Mouse (Mus musculus) liver, embryonic 16.5 days (tissue): ENCODE measurements at regions not wholly inside any gene's neighbourhood (a gene's known extent, or its start where the extent isn't known, plus 50 kb on each side); places are given as distances from the start of the nearest gene placed in this dataset.

Source experiments
- ATAC-seq: fragments of 200-750 bp; cut with Nextera tagmentation; 2 replicates; pipeline ENCODE4 v1.8.0; 2017; ENCODE audit warnings: low read depth, mild to moderate bottlenecking, moderate number of reproducible peaks, moderate library complexity
- H3K27ac ChIP-seq: fragments of 300-500 bp; sonication (generic); 2 replicates; pipeline ENCODE4 v1.5.1; 2014; ENCODE audit warnings: mild to moderate bottlenecking, low read length
- H3K27me3 ChIP-seq: fragments of 300-500 bp; sonication (generic); 2 replicates; pipeline ENCODE4 v1.6.1; 2014; ENCODE audit warnings: low read depth, low read length, mixed read lengths; ENCODE audit not compliant: control insufficient read depth, insufficient read depth
- H3K36me3 ChIP-seq: fragments of 300-500 bp; sonication (generic); 2 replicates; pipeline ENCODE4 v1.6.1; 2014; ENCODE audit warnings: mild to moderate bottlenecking; ENCODE audit not compliant: control insufficient read depth, insufficient read depth
- H3K4me1 ChIP-seq: fragments of 300-500 bp; sonication (generic); 2 replicates; pipeline ENCODE4 v1.6.1; 2014; ENCODE audit warnings: low read depth, low read length, mixed read lengths; ENCODE audit not compliant: control insufficient read depth
- H3K4me2 ChIP-seq: fragments of 300-500 bp; sonication (generic); 2 replicates; pipeline ENCODE4 v1.6.1; 2014; ENCODE audit warnings: low read depth, low read length, mixed read lengths
- H3K4me3 ChIP-seq: fragments of 300-500 bp; sonication (generic); 2 replicates; pipeline ENCODE4 v1.5.1; 2014; ENCODE audit warnings: low read depth, mild to moderate bottlenecking, low read length
- H3K9ac ChIP-seq: fragments of 300-500 bp; sonication (generic); 2 replicates; pipeline ENCODE4 v1.6.1; 2014; ENCODE audit warnings: low read depth, low read length
- H3K9me3 ChIP-seq: fragments of 300-500 bp; sonication (generic); replicated peaks from 2 replicates; pipeline ENCODE4 v1.6.1; 2016; ENCODE audit warnings: low read length; ENCODE audit not compliant: control insufficient read depth
- WGBS: fragments of 180-500 bp; shearing (Covaris S2); extraction: QIAGEN DNeasy Blood & Tissue Kit; methylation state at CpG from one replicate; pipeline ENCODE4 v1.1.7; 2014; ENCODE audit not compliant: insufficient replicate concordance; 5-methylcytosine and 5-hydroxymethylcytosine counted together

GRCm38 (mm10) chr15:61660581-61660980 is 737.8 kb upstream of the A1bg start:
- no peaks in the 10 kb centered on the region for H3K27me3 ChIP-seq
- H3K4me1 ChIP-seq: no peaks in the 10 kb centered on the region
- no peak overlapping the region for H3K27ac ChIP-seq
- no peaks in the 10 kb centered on the region for H3K9me3 ChIP-seq
- no peak for ATAC-seq
- WGBS: 39% methylated on average over 3 of the region's 3 CpGs
- no peak overlapping the region for H3K4me3 ChIP-seq
- no peak overlapping the region for H3K9ac ChIP-seq
- no peaks in the 10 kb centered on the region for H3K36me3 ChIP-seq
- no peak overlapping the region for H3K4me2 ChIP-seq

GRCm38 (mm10) chr15:61656951-61657350 is 734.1 kb upstream of the A1bg start:
- Histone ChIP-seq H3K9me3 (no peaks in the 10 kb centered on the region), H3K4me3 (no peak overlapping the region), H3K9ac (no peak overlapping the region), H3K27ac (no peak overlapping the region), H3K27me3 (no peaks in the 10 kb centered on the region), H3K36me3 (no peaks in the 10 kb centered on the region), H3K4me1 (no peaks in the 10 kb centered on the region), H3K4me2 (no peak overlapping the region)
- no peak for ATAC-seq

- H3K9me3 ChIP-seq: no peaks in the 10 kb centered on the region
- H3K27ac ChIP-seq: no peak overlapping the region
- H3K9ac ChIP-seq: no peak overlapping the region
- WGBS: 62% methylated on average over 1 of the region's 1 CpGs
- no peaks in the 10 kb centered on the region for H3K4me1 ChIP-seq
- no peaks in the 10 kb centered on the region for H3K36me3 ChIP-seq
- H3K27me3 ChIP-seq: no peaks in the 10 kb centered on the region
- no peak overlapping the region for H3K4me2 ChIP-seq
- H3K4me3 ChIP-seq: no peak overlapping the region
- no peak for ATAC-seq
Observed at GRCm38 (mm10) chr15:61654846-61655245, 732.0 kb upstream of the A1bg start.

GRCm38 (mm10) chr15:61653853-61654252 is 731.0 kb upstream of the A1bg start:
- no peak overlapping the region for H3K27ac ChIP-seq
- no peaks in the 10 kb centered on the region for H3K27me3 ChIP-seq
- no peak overlapping the region for H3K4me3 ChIP-seq
- no peaks in the 10 kb centered on the region for H3K4me1 ChIP-seq
- H3K36me3 ChIP-seq: no peaks in the 10 kb centered on the region
- no peak overlapping the region for H3K9ac ChIP-seq
- no peak for ATAC-seq
- WGBS: 45% methylated on average over 1 of the region's 1 CpGs
- no peaks in the 10 kb centered on the region for H3K9me3 ChIP-seq
- H3K4me2 ChIP-seq: no peak overlapping the region

GRCm38 (mm10) chr15:61618638-61619500 is 696.1 kb upstream of the A1bg start:
- no peak overlapping the region for H3K4me2 ChIP-seq
- no peaks in the 10 kb centered on the region for H3K27me3 ChIP-seq
- H3K9ac ChIP-seq: no peak overlapping the region
- no peaks in the 10 kb centered on the region for H3K4me1 ChIP-seq
- no peak overlapping the region for H3K27ac ChIP-seq
- no peak overlapping the region for H3K4me3 ChIP-seq
- WGBS: 51% methylated on average over 8 of the region's 8 CpGs
- no peak for ATAC-seq
- H3K36me3 ChIP-seq: no peaks in the 10 kb centered on the region
- no peaks in the 10 kb centered on the region for H3K9me3 ChIP-seq

- no peaks in the 10 kb centered on the region for H3K9me3 ChIP-seq
- no peaks in the 10 kb centered on the region for H3K4me1 ChIP-seq
- no peak overlapping the region for H3K9ac ChIP-seq
- no peaks in the 10 kb centered on the region for H3K27me3 ChIP-seq
- H3K27ac ChIP-seq: no peak overlapping the region
- no peak for ATAC-seq
- no peak overlapping the region for H3K4me3 ChIP-seq
- WGBS: 64% methylated on average over 3 of the region's 3 CpGs
- no peaks in the 10 kb centered on the region for H3K36me3 ChIP-seq
- no peak overlapping the region for H3K4me2 ChIP-seq
Observed at GRCm38 (mm10) chr15:61610662-61611061, 687.9 kb upstream of the A1bg start.

GRCm38 (mm10) chr15:61609656-61610055 is 686.8 kb upstream of the A1bg start:
- ATAC-seq: no peak
- no peak overlapping the region for H3K4me2 ChIP-seq

GRCm38 (mm10) chr15:61608301-61608731 is 685.5 kb upstream of the A1bg start:
- no peak for ATAC-seq
- Histone ChIP-seq H3K9me3 (no peaks in the 10 kb centered on the region), H3K4me1 (no peaks in the 10 kb centered on the region), H3K27ac (no peak overlapping the region), H3K4me2 (no peak overlapping the region), H3K9ac (no peak overlapping the region), H3K4me3 (no peak overlapping the region), H3K27me3 (no peaks in the 10 kb centered on the region), H3K36me3 (no peaks in the 10 kb centered on the region)
- 34% methylated on average over 6 of the region's 6 CpGs for WGBS

More at GRCm38 (mm10) chr15:61609656-61610055, 686.8 kb upstream of the A1bg start:
- Histone ChIP-seq H3K27ac (no peak overlapping the region), H3K36me3 (no peaks in the 10 kb centered on the region), H3K4me1 (no peaks in the 10 kb centered on the region), H3K9me3 (no peaks in the 10 kb centered on the region), H3K27me3 (no peaks in the 10 kb centered on the region), H3K9ac (no peak overlapping the region), H3K4me3 (no peak overlapping the region)
- WGBS: 71% methylated on average over 6 of the region's 6 CpGs

- no peaks in the 10 kb centered on the region for H3K36me3 ChIP-seq
- H3K4me1 ChIP-seq: no peaks in the 10 kb centered on the region
- no peak for ATAC-seq
- 62% methylated on average over 6 of the region's 6 CpGs for WGBS
- H3K9me3 ChIP-seq: no peaks in the 10 kb centered on the region
- H3K4me3 ChIP-seq: no peak overlapping the region
- H3K9ac ChIP-seq: no peak overlapping the region
- no peaks in the 10 kb centered on the region for H3K27me3 ChIP-seq
- no peak overlapping the region for H3K4me2 ChIP-seq
- no peak overlapping the region for H3K27ac ChIP-seq
Observed at GRCm38 (mm10) chr15:61599734-61600133, 676.9 kb upstream of the A1bg start.
